Mouse (Mus musculus): ENCODE measurements around the gene Prok2. TPM values are rescaled to one million over a fixed set of nuclear protein-coding genes. Genes with fewer than 3 reads are reported as not detected.

Prok2 gene
- polyA plus RNA-seq, 1 experiment from 2014 or later = 1.8 TPM

- Histone ChIP-seq H3K9me3 (no peaks in the 10 kb centered on the region), H3K4me2 (replicated peaks) (no peak overlapping the region), H3K27ac (no peak overlapping the region), H3K4me3 (no peak overlapping the region), H3K27me3 (peaks cover 34% of the 10 kb centered on the region), H3K36me3 (no peaks in the 10 kb centered on the region), H3K9ac (no peak overlapping the region), H3K4me1 (peaks cover 29% of the 10 kb centered on the region)
- 82% methylated on average over 4 of the region's 4 CpGs for WGBS
- ATAC-seq (ENCODE audit: low FRiP score, low read depth) = no peak
Measured at GRCm38 (mm10) chr6:99729853-99730252, 3.7 kb upstream of the Prok2 start.

- Histone ChIP-seq H3K9ac (peak overlapping the region; percentile 67), H3K4me3 (peak overlapping the region; percentile 52), H3K4me2 (replicated peaks) (peak overlapping the region; percentile 98), H3K27me3 (peaks cover 56% of the 10 kb centered on the region), H3K4me1 (peaks cover 29% of the 10 kb centered on the region), H3K36me3 (no peaks in the 10 kb centered on the region), H3K27ac (peak overlapping the region; percentile 28; the same call in 1 of the 2 replicates), H3K9me3 (no peaks in the 10 kb centered on the region)
- ATAC-seq (ENCODE audit: low FRiP score, low read depth) = peak; percentile 34
- 2% methylated on average over 22 of the region's 22 CpGs for WGBS
Measured at GRCm38 (mm10) chr6:99726576-99727303, 548 bp upstream of the Prok2 start.

GRCm38 (mm10) chr6:99722390-99722789 is 3.8 kb downstream of the Prok2 start:
- no peak for ATAC-seq (ENCODE audit: low FRiP score, low read depth)
- no peak overlapping the region for H3K4me3 ChIP-seq
- 82% methylated on average over 9 of the region's 9 CpGs for WGBS

GRCm38 (mm10) chr6:99721032-99721431 is 5.2 kb downstream of the Prok2 start:
- Histone ChIP-seq H3K36me3 (no peaks in the 10 kb centered on the region), H3K27me3 (peaks cover 44% of the 10 kb centered on the region), H3K4me1 (peaks cover 7% of the 10 kb centered on the region), H3K4me2 (replicated peaks) (no peak overlapping the region), H3K4me3 (no peak overlapping the region), H3K27ac (no peak overlapping the region), H3K9ac (no peak overlapping the region), H3K9me3 (no peaks in the 10 kb centered on the region)
- no peak for ATAC-seq (ENCODE audit: low FRiP score, low read depth)
- 80% methylated on average over 9 of the region's 9 CpGs for WGBS

More at GRCm38 (mm10) chr6:99722390-99722789, 3.8 kb downstream of the Prok2 start:
- Histone ChIP-seq H3K4me2 (replicated peaks) (no peak overlapping the region), H3K9me3 (no peaks in the 10 kb centered on the region), H3K9ac (no peak overlapping the region), H3K36me3 (no peaks in the 10 kb centered on the region), H3K27me3 (peaks cover 53% of the 10 kb centered on the region), H3K4me1 (peaks cover 20% of the 10 kb centered on the region), H3K27ac (no peak overlapping the region)

- Histone ChIP-seq H3K27ac (no peak overlapping the region), H3K4me3 (no peak overlapping the region), H3K36me3 (no peaks in the 10 kb centered on the region), H3K9me3 (no peaks in the 10 kb centered on the region), H3K4me2 (replicated peaks) (no peak overlapping the region), H3K4me1 (no peaks in the 10 kb centered on the region), H3K27me3 (peaks cover 17% of the 10 kb centered on the region), H3K9ac (no peak overlapping the region)
- ATAC-seq (ENCODE audit: low FRiP score, low read depth) = no peak
- WGBS = 71% methylated on average over 5 of the region's 6 CpGs
Measured at GRCm38 (mm10) chr6:99715913-99716312, 10.3 kb downstream of the Prok2 start.

GRCm38 (mm10) chr6:99715191-99715590 is 11.0 kb downstream of the Prok2 start:
- Histone ChIP-seq H3K4me1 (no peaks in the 10 kb centered on the region), H3K9me3 (no peaks in the 10 kb centered on the region), H3K4me3 (no peak overlapping the region), H3K4me2 (replicated peaks) (no peak overlapping the region), H3K27me3 (peaks cover 15% of the 10 kb centered on the region), H3K27ac (no peak overlapping the region), H3K36me3 (no peaks in the 10 kb centered on the region), H3K9ac (no peak overlapping the region)
- WGBS = 55% methylated on average over 6 of the region's 6 CpGs
- ATAC-seq (ENCODE audit: low FRiP score, low read depth) = no peak

- Histone ChIP-seq H3K4me1 (no peaks in the 10 kb centered on the region), H3K27me3 (peaks cover 17% of the 10 kb centered on the region), H3K4me2 (replicated peaks) (no peak overlapping the region), H3K27ac (no peak overlapping the region), H3K4me3 (no peak overlapping the region), H3K9ac (no peak overlapping the region), H3K9me3 (no peaks in the 10 kb centered on the region), H3K36me3 (no peaks in the 10 kb centered on the region)
- ATAC-seq (ENCODE audit: low FRiP score, low read depth) = no peak
- WGBS = 74% methylated on average over 5 of the region's 5 CpGs
Measured at GRCm38 (mm10) chr6:99713256-99713655, 12.9 kb downstream of the Prok2 start.

GRCm38 (mm10) chr6:99711576-99712101 is 14.6 kb downstream of the Prok2 start:
- WGBS = 55% methylated on average over 11 of the region's 11 CpGs
- no peaks in the 10 kb centered on the region for H3K36me3 ChIP-seq
- H3K9ac ChIP-seq = no peak overlapping the region
- H3K27ac ChIP-seq = no peak overlapping the region
- no peak overlapping the region for H3K4me3 ChIP-seq
- ATAC-seq (ENCODE audit: low FRiP score, low read depth) = no peak
- H3K4me1 ChIP-seq = no peaks in the 10 kb centered on the region
- H3K27me3 ChIP-seq = peaks cover 17% of the 10 kb centered on the region
- no peaks in the 10 kb centered on the region for H3K9me3 ChIP-seq
- no peak overlapping the region for H3K4me2 ChIP-seq (replicated peaks)

- ATAC-seq (ENCODE audit: low FRiP score, low read depth) = peak; percentile 82
- 41% methylated on average over 3 of the region's 3 CpGs for WGBS
- H3K4me1 ChIP-seq = peaks cover 17% of the 10 kb centered on the region
- peak overlapping the region; percentile 52; the same call in 1 of the 2 replicates for H3K27ac ChIP-seq
- no peak overlapping the region for H3K4me3 ChIP-seq
- no peaks in the 10 kb centered on the region for H3K9me3 ChIP-seq
- H3K9ac ChIP-seq = no peak overlapping the region
- H3K27me3 ChIP-seq = peaks cover 38% of the 10 kb centered on the region
- no peak overlapping the region; the same call in 1 of the 2 replicates for H3K4me2 ChIP-seq (replicated peaks)
- no peaks in the 10 kb centered on the region for H3K36me3 ChIP-seq
Measured at GRCm38 (mm10) chr6:99700484-99700883, 25.7 kb downstream of the Prok2 start.

GRCm38 (mm10) chr6:99692916-99693841 is 33.0 kb downstream of the Prok2 start:
- no peak for ATAC-seq (ENCODE audit: low FRiP score, low read depth)
- Histone ChIP-seq H3K4me1 (peaks cover 16% of the 10 kb centered on the region), H3K27ac (no peak overlapping the region; the same call in 1 of the 2 replicates), H3K9ac (peak overlapping the region; percentile 90), H3K4me2 (replicated peaks) (peak overlapping the region; percentile 96), H3K9me3 (no peaks in the 10 kb centered on the region), H3K4me3 (peak overlapping the region; percentile 80), H3K27me3 (peaks cover 87% of the 10 kb centered on the region), H3K36me3 (no peaks in the 10 kb centered on the region)
- WGBS = under 1% methylated on average over 106 of the region's 110 CpGs

- peak within 1 kb of the TSS; percentile 80 for H3K4me3 ChIP-seq
- H3K9me3 ChIP-seq = no peaks in the 10 kb centered on the region
- peak within 1 kb of the TSS; percentile 90 for H3K9ac ChIP-seq
- peak within 1 kb of the TSS; percentile 70; the same call in 1 of the 2 replicates for H3K27ac ChIP-seq
- peaks cover 79% of the 10 kb centered on the region for H3K27me3 ChIP-seq
- peaks cover 16% of the 10 kb centered on the region for H3K4me1 ChIP-seq
- H3K36me3 ChIP-seq = no peaks in the 10 kb centered on the region
- H3K4me2 ChIP-seq (replicated peaks) = peak within 1 kb of the TSS; percentile 96
- WGBS = under 1% methylated on average over 90 of the region's 112 CpGs
- peak; percentile 68 for ATAC-seq (ENCODE audit: low FRiP score, low read depth)
Measured at GRCm38 (mm10) chr6:99692206-99692915, 33.8 kb downstream of the Prok2 start, which contains the start of gene Gpr27. Gene Gpr27 (plus strand): TSS chr6:99692679.

All from limb, embryonic 13.5 days (tissue).